Mouse (Mus musculus) kidney, adult 18-20 months (tissue): Measurements from ENCODE around the gene Cyb5d1.

Experiments
- DNase-seq: peaks from one replicate; pipeline ENCODE4 v3.0.0; 2021

Gene Cyb5d1

GRCm38 (mm10) chr11:69395235-69395633 is at the start of gene Cyb5d1, which contains the start of gene Naa38:
Gene Cyb5d1, minus strand, starts transcription at chr11:69395631.
Gene Naa38, plus strand, starts transcription at chr11:69395487.
- peak; percentile 94 for DNase-seq

- DNase-seq, result no peak
These were observed 47.9 kb upstream of the Cyb5d1 start for GRCm38 (mm10) chr11:69443328-69443727.

GRCm38 (mm10) chr11:69437291-69437690 is 41.9 kb upstream of the Cyb5d1 start:
- no peak for DNase-seq

- DNase-seq, result no peak
These were observed 37.8 kb upstream of the Cyb5d1 start for GRCm38 (mm10) chr11:69433189-69433588.

GRCm38 (mm10) chr11:69432640-69432982 is 37.2 kb upstream of the Cyb5d1 start:
- DNase-seq, result no peak

- peak; percentile 77 for DNase-seq
These were observed 36.6 kb upstream of the Cyb5d1 start for GRCm38 (mm10) chr11:69431829-69432639.

GRCm38 (mm10) chr11:69430631-69431030 is 35.2 kb upstream of the Cyb5d1 start:
- no peak for DNase-seq

- peak; percentile 14 for DNase-seq
These were observed 33.9 kb upstream of the Cyb5d1 start for GRCm38 (mm10) chr11:69429313-69429712.

- peak; percentile 75 for DNase-seq
These were observed 33.3 kb upstream of the Cyb5d1 start for GRCm38 (mm10) chr11:69428751-69429150.

- DNase-seq, result no peak
These were observed 30.8 kb upstream of the Cyb5d1 start for GRCm38 (mm10) chr11:69426246-69426645.

GRCm38 (mm10) chr11:69423885-69424284 is 28.5 kb upstream of the Cyb5d1 start:
- no peak for DNase-seq

- no peak for DNase-seq
These were observed 27.4 kb upstream of the Cyb5d1 start for GRCm38 (mm10) chr11:69422842-69423241.

GRCm38 (mm10) chr11:69421131-69421977 is 25.9 kb upstream of the Cyb5d1 start:
- no peak for DNase-seq

- DNase-seq, result no peak
These were observed 25.1 kb upstream of the Cyb5d1 start for GRCm38 (mm10) chr11:69420554-69421000.

GRCm38 (mm10) chr11:69419813-69420553 is 24.6 kb upstream of the Cyb5d1 start:
- peak; percentile 79 for DNase-seq

- no peak for DNase-seq
These were observed 24.0 kb upstream of the Cyb5d1 start for GRCm38 (mm10) chr11:69419443-69419812.

GRCm38 (mm10) chr11:69418481-69419442 is 23.3 kb upstream of the Cyb5d1 start:
- peak; percentile 90 for DNase-seq

GRCm38 (mm10) chr11:69417449-69418384 is 22.3 kb upstream of the Cyb5d1 start:
- peak; percentile 97 for DNase-seq

- no peak for DNase-seq
These were observed 21.6 kb upstream of the Cyb5d1 start for GRCm38 (mm10) chr11:69416921-69417448.

GRCm38 (mm10) chr11:69416509-69416908 is 21.1 kb upstream of the Cyb5d1 start:
- no peak for DNase-seq
